Mouse (Mus musculus): ENCODE measurements around the gene Rpl41. TPM values are rescaled to one million over a fixed set of nuclear protein-coding genes. Genes with fewer than 3 reads are reported as not detected.
A peak's percentile ranks its signal among the peaks of the same experiment; 100 is the strongest.
"Not testable (repeated sequence)": the region's sequence is repeated elsewhere in the genome, so short reads cannot be mapped to it uniquely, and the experiment has no call there.

Rpl41 gene
- polyA plus RNA-seq, 1 experiment, result 2,275 TPM

- H3K4me3 ChIP-seq (ENCODE audit: insufficient read depth, low read depth, low read length), result no peak overlapping the region
- H3K27ac ChIP-seq (ENCODE audit: insufficient read depth, low read depth, low read length), result no peak overlapping the region
- TF ChIP-seq CTCF (conservative IDR thresholded peaks at IDR 0.05; ENCODE audit: insufficient read depth, insufficient read length, low read depth, low read length), result no peak
- no peak for TF ChIP-seq POLR2A (IDR thresholded peaks at IDR 0.05; ENCODE audit: low read depth, low read length)
- peaks cover 1% of the 10 kb centered on the region; the same call in 1 of the 2 replicates for H3K36me3 ChIP-seq (ENCODE audit: control insufficient read depth, insufficient read depth, low read length)
- no peak for DNase-seq
- H3K4me1 ChIP-seq (ENCODE audit: control insufficient read depth, insufficient read depth, low read length), result no peaks in the 10 kb centered on the region
- no peaks in the 10 kb centered on the region for H3K27me3 ChIP-seq (replicated peaks; ENCODE audit: control insufficient read depth, insufficient read depth, low read length)
- WGBS, result 85% methylated on average over 6 of the region's 6 CpGs
Observed at GRCm38 (mm10) chr10:128556963-128557362, 7.9 kb upstream of the Rpl41 start.

GRCm38 (mm10) chr10:128556286-128556685 is 7.2 kb upstream of the Rpl41 start:
- Histone ChIP-seq H3K27ac (ENCODE audit: insufficient read depth, low read depth, low read length) (no peak overlapping the region), H3K4me3 (ENCODE audit: insufficient read depth, low read depth, low read length) (no peak overlapping the region), H3K27me3 (replicated peaks; ENCODE audit: control insufficient read depth, insufficient read depth, low read length) (no peaks in the 10 kb centered on the region), H3K36me3 (ENCODE audit: control insufficient read depth, insufficient read depth, low read length) (peaks cover 1% of the 10 kb centered on the region; the same call in 1 of the 2 replicates), H3K4me1 (ENCODE audit: control insufficient read depth, insufficient read depth, low read length) (no peaks in the 10 kb centered on the region)
- TF ChIP-seq POLR2A (IDR thresholded peaks at IDR 0.05; ENCODE audit: low read depth, low read length), result no peak
- 0 out of 2 replicates have a peak, but pooled peaks have one; percentile 8 for TF ChIP-seq CTCF (conservative IDR thresholded peaks at IDR 0.05; ENCODE audit: insufficient read depth, insufficient read length, low read depth, low read length)
- DNase-seq, result no peak

- not testable (repeated sequence) for H3K36me3 ChIP-seq (ENCODE audit: control insufficient read depth, insufficient read depth, low read length); DNase-seq; H3K27me3 ChIP-seq (replicated peaks; ENCODE audit: control insufficient read depth, insufficient read depth, low read length); H3K27ac ChIP-seq (ENCODE audit: insufficient read depth, low read depth, low read length); H3K4me1 ChIP-seq (ENCODE audit: control insufficient read depth, insufficient read depth, low read length); H3K4me3 ChIP-seq (ENCODE audit: insufficient read depth, low read depth, low read length)
- WGBS, result 91% methylated on average over 1 of the region's 1 CpGs
Observed at GRCm38 (mm10) chr10:128555567-128555966, 6.5 kb upstream of the Rpl41 start.

DNA sequence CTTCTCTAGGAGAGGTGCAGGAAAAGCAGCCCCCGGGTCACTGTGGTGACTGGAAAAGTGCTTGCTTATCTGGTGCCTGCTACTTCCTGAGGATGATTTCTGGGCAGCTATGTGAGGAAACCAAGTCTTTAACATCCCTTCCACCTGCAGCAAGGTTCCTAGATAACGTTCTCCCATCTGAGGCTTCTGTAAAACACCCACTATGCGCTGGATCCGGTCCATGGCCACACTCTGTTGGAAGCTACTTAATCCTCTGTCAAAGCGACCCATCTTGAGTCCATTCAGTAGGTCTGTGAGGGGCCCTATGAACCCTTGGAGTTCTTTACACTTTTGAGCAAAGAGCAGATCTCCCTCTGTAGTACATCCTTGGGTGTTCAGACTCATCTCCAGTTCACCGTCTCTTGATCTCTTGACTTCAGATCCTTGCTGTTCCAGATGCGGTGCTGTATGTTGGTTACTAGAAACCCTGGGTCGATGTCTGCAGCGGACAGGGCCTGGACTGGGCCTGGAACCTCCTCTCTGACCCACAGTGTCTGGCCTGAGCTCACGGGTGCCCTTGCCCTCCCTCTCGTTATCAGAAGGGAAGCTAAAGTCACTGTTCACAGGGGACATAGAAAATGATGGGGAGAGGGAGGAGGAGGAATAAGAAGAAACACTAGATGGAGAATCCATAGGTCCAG is 1.2 kb upstream of the Rpl41 start:
- H3K27me3 ChIP-seq (replicated peaks; ENCODE audit: control insufficient read depth, insufficient read depth, low read length); H3K36me3 ChIP-seq (ENCODE audit: control insufficient read depth, insufficient read depth, low read length); H3K27ac ChIP-seq (ENCODE audit: insufficient read depth, low read depth, low read length); H3K4me3 ChIP-seq (ENCODE audit: insufficient read depth, low read depth, low read length); H3K4me1 ChIP-seq (ENCODE audit: control insufficient read depth, insufficient read depth, low read length); DNase-seq: not testable (repeated sequence)
- WGBS, result 93% methylated on average over 11 of the region's 11 CpGs

GRCm38 (mm10) chr10:128549682-128550057 is 565 bp upstream of the Rpl41 start:
- H3K27ac ChIP-seq (ENCODE audit: insufficient read depth, low read depth, low read length), result peak overlapping the region; percentile 9; the same call in 1 of the 2 replicates
- peak; percentile 26 for DNase-seq
- not testable (repeated sequence) for H3K27me3 ChIP-seq (replicated peaks; ENCODE audit: control insufficient read depth, insufficient read depth, low read length); H3K36me3 ChIP-seq (ENCODE audit: control insufficient read depth, insufficient read depth, low read length); H3K4me1 ChIP-seq (ENCODE audit: control insufficient read depth, insufficient read depth, low read length); H3K4me3 ChIP-seq (ENCODE audit: insufficient read depth, low read depth, low read length)
- WGBS, result 70% methylated on average over 6 of the region's 6 CpGs

DNA sequence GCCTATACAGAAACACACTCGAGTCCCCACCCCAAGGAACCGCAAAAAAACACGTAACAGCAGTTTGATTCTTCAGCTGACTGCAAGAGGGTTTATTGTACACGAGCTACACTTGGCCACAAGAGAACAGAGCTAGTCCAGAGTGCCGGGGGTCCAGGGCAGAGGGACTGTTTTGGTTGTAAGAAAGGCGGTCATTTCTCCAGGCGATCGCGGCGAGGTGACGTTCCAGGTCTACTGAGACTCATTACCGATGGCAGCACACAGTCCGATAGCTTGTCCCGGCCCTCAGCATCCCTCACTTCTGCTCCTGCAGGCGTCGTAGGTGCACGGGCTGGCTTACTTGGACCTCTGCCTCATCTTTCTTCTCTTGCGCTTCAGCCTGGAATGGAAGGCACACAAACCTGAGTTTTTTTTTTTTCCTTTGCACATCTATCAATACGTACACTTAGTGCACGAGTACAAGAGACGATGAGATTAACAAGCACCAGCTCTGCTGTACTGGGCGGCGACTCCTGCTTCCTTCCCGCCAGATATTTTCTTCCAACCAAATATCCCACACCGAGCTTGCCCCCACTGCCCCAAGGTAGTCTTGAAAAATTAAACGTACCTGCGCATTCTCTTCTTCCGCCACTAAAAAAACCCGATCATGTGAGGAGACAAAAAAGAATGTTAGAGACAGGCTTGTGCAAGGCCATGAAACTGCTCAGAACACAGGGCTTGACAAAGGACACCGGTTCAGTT is 884 bp downstream of the Rpl41 start:
- H3K4me1 ChIP-seq (ENCODE audit: control insufficient read depth, insufficient read depth, low read length); H3K36me3 ChIP-seq (ENCODE audit: control insufficient read depth, insufficient read depth, low read length); H3K27me3 ChIP-seq (replicated peaks; ENCODE audit: control insufficient read depth, insufficient read depth, low read length); DNase-seq: not testable (repeated sequence)
- Histone ChIP-seq H3K4me3 (ENCODE audit: insufficient read depth, low read depth, low read length) (peak overlapping the region; percentile 84), H3K27ac (ENCODE audit: insufficient read depth, low read depth, low read length) (peak overlapping the region; percentile 77)
- under 1% methylated on average over 30 of the region's 30 CpGs for WGBS

- under 1% methylated on average over 50 of the region's 50 CpGs for whole genome bisulfite sequencing
- TF ChIP-seq CTCF (conservative IDR thresholded peaks at IDR 0.05; ENCODE audit: insufficient read depth, insufficient read length, low read depth, low read length) (peak; percentile 29; the same call in 1 of the 2 replicates), POLR2A (IDR thresholded peaks at IDR 0.05; ENCODE audit: low read depth, low read length) (no peak)
- Histone ChIP-seq H3K4me1 (ENCODE audit: control insufficient read depth, insufficient read depth, low read length) (peaks cover 8% of the 10 kb centered on the region; the same call in 1 of the 2 replicates), H3K27ac (ENCODE audit: insufficient read depth, low read depth, low read length) (peak within 1 kb of the TSS; percentile 94), H3K4me3 (ENCODE audit: insufficient read depth, low read depth, low read length) (peak within 1 kb of the TSS; percentile 84), H3K27me3 (replicated peaks; ENCODE audit: control insufficient read depth, insufficient read depth, low read length) (no peaks in the 10 kb centered on the region), H3K36me3 (ENCODE audit: control insufficient read depth, insufficient read depth, low read length) (peaks cover 5% of the 10 kb centered on the region)
- DNase-seq, result peak; percentile 98
Observed at GRCm38 (mm10) chr10:128547361-128548032, 1.6 kb downstream of the Rpl41 start, which contains the start of gene Zc3h10. Gene Zc3h10, minus strand, starts transcription at chr10:128547774.

All from kidney, adult 2 months (tissue).